Mouse (Mus musculus): Measurements from ENCODE around the gene Rnf8.

The Rnf8 gene

DNA sequence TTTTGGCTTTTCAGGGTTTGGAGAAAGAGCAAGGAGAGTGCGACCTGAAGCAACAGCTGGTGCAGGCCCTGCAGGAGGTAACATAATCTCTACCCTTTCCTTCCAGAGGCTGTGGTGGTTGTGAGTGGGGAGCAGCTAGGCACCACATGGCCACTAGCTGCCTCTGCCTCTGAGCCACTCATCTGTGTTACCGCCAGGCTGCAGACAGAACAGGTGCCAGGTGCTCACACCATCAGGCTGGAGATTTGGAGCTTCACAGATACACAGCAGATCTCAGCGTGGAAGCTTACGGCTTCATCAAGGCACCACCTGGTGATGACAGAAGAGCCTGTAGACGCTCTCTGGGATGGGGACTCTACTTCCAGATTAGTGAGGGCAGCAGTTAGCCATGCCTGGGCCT is 14.4 kb downstream of the Rnf8 start:
- DNase-seq = no peak

DNA sequence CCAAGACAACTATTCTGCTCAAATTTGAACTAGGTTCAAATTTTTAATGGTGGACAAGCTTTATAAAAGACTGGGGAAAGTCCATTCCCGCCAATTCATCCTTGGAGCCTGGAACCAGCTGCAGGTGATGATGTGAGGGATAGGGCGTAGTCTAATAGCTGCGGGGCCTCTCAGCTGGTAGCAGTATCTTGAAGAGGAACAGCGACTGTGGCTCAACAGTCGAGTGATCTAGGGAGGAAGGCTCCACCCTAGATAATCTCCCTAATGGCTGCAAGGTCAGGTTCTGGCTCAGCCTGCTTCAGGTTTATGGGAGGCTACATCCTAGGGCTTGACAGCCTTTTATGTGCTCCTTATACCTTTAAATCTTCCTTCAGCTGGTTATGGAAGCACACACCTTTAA is 15.0 kb downstream of the Rnf8 start:
- DNase-seq = no peak

DNA sequence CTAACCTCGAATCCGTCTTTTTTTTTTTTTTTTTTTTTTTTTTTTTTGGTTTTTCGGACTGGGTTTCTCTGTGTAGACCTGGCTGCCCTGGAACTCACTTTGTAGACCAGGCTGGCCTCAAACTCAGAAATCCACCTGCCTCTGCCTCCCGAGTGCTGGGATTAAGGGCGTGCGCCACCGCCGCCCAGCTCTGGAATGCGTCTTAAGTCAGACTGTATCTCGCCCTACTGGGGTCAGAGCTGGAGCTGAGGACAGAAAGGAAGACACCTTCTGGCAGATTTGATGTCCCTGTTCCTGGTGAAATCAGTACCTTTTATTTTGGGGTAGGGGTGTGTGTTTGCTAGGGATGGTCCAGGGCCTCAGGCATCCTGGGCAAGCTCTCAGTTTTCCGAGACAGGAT is 17.7 kb downstream of the Rnf8 start:
- DNase-seq = no peak

DNA sequence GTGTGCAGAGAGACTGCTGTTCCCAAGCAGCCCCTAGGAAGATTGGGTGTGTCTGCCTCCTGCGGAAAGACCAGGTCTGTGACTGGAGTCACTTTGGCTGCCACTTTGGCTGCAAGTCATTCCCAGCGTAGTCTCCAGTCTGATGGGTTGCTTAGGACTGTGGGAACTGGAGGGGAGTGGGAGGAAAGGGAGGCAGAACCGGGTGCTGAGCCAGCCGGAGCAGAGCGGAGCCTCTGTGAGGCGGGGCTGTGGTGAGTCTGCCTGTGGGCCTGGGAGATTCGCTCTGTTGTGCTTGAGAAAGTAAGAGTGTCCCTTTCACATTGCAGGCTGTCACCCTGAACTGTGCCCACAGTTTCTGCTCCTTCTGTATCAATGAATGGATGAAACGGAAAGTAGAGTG is 20.9 kb downstream of the Rnf8 start:
- DNase-seq = no peak

DNA sequence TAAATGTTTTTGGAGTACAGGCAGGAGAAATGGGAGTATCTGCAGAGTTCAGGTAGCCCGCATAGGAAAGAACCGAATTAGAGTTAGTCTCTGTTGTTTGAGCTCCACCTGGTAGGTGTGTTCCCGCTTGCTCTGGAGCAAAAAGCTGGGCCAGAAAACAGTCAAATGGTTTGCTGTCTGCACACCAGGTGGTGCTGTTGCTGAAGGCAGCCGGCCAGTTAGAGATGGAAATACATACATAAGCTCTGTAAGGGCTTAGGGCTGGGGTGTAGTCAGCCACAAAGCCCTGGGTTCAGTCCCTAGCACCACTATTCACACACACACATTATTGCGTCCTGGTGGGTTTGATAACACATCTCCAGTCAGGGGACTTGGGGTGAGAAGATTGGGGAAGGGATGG is 21.5 kb downstream of the Rnf8 start:
- DNase-seq = peak; percentile 60

DNA sequence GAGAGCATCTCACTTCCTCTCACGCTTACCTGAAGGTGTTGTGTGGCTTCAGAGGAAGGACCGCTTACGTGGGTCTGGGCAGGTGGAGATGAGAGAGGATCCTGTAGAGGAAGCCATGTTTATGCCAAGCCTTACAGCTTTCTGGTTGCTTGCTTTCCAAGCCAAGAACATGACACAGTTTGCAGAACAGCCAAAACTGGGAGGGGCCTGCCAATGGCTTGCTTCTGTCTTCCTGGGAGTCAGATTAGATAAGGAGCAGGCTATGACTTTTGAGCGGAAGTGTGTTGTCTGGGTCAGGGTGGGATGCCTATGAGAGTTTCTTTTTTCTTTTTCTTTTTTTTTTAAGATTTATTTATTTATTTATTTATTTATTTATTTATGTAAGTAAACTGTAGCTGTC is 22.8 kb downstream of the Rnf8 start:
- DNase-seq = no peak

DNA sequence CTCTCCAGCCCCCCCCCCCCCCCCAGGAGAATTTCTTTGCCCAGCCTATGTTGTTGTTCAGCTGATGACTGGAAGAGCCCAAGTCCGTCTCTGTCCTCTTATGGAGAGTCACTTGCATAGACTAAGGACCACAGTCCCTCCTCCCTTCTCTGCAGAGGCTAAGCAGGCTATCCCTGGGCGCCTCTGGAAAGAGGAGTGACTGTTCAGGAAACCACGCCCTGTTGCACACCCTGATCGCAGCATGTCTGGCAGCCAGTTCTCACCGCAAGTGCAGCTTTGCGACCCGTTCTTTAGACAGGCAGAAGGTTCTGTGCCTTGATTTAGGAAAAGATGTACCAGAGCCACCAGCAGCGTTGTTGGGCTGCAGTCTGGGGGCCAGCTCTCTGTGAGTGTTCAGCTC is 23.3 kb downstream of the Rnf8 start:
- DNase-seq = no peak

DNA sequence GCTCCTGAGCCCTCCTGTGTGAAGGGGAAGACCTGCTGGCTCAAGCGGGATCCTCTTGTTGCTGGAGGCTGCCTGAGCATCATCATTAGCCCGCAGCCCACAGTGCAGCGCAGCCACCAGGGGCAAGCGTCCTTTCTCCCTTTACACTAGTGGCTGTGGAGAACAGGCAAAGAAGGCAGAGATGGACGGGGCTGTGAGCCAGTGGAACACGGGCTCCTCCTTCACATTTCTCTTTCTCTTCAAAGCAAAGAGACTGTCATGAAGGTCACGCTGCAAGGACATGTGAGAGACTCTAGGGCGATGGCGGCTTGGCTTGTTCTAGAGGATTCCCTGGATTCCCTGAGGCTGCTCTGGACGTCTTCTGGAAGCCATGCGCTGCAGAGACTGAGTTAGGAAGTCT is 26.4 kb downstream of the Rnf8 start:
- no peak for DNase-seq

DNA sequence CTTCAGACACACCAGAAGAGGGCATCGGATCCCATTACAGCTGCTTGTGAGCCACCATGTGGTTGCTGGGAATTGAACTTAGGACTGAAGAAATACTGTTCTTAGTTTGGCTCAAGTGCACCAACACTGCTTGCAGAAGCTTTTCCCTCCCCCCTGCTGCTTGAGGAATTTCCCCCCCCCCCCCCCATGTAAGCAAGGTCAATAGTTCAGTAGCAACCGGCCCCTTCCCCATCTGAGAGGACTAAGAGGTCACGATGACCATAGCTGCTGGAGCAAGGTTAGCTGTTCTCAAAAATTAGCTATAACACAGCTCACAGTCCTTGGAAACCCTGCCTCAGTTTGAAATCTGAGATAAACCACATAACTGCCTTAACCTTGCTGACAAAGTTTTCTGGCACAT is 27.6 kb downstream of the Rnf8 start:
- DNase-seq = no peak

DNA sequence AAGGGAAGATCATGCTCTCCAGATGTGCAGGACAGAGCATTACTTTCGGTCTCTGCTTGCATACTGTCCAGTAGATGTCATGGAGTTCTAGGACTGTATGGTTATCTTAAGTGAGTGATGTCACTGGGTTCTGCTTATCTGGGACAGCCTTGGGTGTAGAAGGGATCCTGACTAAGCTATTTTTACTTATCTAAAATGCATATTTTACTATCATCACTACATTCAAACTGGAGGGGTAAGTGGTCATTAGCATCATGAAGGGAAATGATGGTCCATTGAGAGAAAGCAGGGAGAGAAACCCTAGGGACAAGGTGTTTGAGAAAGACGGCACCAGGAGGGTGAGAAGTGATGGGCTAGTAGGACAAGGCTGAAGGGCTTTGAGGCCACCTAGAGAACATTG is 43.7 kb downstream of the Rnf8 start:
- DNase-seq = no peak

DNA sequence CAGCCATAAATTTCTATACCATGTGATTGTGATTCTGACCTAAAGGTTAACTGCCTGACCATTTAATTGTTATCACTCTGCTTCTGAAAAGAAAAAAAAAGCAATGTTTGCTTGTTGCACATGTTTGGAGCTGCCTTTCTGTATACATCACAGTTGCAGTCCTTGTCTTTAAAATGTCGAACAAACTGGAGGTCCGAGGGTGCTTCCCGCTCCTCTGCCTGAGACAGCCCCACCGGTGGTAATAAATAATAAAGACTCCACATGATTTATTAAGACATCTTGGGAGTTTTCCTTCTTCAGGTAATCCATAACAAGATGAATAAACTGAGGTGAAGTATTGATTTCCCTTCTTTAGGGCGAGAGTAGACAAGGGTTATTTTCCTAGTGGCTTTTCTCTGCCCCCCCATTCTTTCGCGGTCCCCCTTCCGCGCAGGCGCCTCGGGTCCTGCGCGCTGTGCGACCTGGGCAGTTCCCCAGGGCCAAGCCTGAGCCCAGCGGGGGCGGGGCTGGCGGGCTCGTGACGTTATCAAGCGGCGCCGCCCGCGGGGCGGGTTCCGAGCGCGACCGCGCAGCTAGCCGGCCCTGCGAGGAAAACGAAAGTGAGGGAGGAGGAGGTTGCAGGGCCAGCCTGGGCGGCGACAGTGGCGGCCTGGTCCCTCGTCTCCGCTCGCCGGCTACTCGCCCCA is 45.6 kb downstream of the Rnf8 start, which contains the start of gene Cmtr1:
Gene Cmtr1 (plus strand): TSS at position 520 of the 686 bp plus-strand sequence.
- DNase-seq = peak; percentile 98

DNA sequence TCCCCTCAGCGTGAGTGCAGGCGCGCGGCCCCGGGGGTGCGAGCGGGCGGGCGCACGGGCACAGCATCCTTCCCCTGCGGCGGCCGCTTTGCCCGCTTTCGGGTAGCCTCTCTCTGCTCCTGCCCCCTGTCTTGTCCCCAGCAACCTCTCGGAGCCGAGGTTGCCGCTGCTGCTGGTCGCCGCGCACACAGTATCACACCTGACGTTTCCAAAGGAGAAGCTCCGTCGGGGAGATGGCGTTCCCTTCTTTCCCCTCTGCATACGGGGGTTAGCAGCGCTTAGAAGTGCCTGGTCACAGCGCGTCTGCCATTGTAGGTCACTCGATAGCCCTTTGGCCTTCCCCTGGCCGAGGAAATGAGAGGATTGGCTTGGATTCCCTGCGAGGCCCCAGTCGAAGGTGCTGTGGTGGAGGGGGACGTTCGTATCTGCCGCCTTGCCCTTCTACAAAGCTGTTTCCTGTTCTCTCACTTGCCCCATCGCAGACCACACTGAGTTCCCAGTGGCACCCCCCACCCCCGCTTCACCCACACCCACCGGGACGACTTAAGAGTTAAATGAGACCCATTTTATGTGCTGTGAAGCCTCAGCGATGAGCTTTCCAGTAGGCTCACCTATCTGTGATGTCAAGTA is 46.3 kb downstream of the Rnf8 start:
- no peak for DNase-seq

DNA sequence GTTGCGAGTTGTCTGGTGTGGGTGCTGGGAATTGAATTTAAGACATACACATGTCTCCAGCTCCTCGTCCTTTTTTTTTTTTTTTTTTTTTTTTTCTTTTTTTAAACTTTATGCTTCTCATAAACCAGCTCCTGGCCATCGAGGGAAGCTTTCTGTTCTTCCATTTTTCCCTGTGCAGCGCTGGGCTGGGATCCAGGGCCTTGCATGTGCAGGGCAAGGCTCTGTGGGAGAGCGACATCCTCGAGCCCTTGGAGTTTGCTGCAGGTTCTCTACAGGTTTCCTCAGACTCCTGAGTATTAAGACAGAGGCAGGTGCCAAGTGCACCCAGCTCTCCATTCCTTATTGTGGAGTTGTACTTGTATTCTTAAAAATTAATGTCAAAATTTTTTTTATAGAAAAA is 47.6 kb downstream of the Rnf8 start:
- DNase-seq = no peak

DNA sequence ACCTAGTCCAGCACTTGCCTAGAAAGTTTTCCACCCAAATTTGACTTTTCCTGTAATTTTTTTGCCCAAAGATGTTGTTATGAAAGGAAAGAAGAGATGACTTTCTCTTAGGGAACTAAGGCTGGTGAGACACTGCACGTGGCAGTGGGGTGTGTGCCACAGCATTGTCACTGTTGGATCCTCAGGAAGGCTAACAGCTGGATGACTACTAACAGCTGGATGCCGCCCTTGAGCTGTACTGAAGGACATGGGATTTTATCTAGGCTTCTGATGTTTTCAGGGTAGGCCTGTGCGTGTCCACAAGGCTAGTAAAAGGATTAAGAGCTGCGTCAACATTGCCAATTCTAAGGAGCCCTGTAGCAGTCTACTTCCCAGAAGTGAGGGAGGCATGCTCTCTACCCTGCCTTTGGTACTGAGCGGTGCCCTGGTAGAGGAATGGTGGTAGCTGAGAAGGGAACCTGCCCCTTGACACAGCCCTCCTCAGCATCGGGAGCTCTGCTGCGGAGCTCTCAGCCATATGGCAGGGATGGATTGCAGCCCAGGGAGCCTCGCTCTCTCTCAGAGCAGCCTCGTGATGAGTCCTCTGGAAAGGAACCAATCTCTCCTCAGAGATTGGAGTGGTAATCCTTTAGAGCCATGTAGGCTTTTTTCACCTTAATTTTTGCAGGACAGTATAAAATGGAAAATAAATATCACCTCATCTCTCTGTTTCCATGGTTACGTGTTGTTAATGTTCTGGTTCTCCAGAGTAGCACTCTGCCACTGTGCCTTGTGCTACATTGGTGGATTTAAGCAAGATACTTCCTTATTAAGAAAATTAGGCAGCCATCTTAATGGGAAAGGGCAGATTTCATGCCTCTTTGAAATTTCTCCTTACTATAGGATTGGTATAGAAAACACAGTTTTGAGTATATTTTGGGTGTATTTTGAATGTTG is 53.7 kb downstream of the Rnf8 start:
- DNase-seq = no peak

DNA sequence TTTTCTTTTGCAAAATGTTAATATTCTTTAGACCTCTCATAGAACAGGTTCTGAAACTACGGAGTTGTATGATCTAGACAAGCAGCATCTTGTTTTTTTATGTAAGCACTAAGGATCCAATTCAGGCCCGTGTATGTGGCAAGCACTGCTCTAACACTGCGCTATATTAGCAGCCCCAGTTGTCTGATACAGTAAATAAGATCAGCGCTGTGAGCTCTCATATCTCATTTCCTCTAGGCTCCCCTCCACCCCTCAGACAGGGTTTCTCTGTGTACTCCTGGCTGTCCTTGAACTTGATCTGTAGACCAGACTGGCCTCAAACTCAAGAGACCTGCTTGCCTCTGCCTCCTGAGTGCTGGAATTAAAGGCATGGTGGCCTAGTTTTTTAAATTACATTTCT is 54.4 kb downstream of the Rnf8 start:
- DNase-seq = no peak

DNA sequence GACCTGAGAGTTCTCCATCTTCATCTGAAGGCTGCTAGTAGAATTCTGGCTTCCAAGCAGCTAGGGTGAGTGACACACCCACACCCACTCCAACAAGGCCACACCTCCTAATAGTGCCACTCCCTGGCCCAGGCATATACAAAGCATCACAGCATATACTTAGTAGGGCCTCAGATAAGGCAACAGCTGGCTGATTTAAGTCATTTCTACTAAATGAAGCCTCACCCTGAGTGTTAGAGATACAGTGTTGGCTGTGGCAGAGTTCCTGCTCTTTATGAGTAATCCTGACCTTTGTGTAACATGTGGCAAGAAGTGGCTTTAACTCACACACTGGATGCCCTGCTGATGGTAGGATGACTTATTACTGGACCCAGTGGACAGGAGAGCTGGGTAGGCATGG is 55.3 kb downstream of the Rnf8 start:
- DNase-seq = no peak

DNA sequence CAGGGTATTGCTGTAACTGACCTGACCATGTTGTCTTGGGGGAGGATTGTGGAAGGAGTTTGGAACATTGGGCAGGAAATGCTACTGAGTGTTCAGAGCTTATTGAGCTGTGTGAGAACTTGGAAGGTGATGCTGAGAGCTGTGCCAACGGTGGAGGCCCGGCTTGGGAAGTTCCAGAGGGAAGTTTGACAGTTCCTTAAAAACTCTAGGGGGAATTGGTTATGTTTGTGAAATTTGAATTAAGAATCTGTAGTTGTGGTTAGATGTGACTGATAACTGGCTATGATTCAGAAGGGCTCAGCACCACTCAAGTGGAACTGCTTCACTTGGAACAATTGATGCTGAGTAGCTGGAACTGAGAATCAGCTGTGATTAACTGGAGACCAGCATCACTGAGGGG is 56.4 kb downstream of the Rnf8 start:
- DNase-seq = no peak

DNA sequence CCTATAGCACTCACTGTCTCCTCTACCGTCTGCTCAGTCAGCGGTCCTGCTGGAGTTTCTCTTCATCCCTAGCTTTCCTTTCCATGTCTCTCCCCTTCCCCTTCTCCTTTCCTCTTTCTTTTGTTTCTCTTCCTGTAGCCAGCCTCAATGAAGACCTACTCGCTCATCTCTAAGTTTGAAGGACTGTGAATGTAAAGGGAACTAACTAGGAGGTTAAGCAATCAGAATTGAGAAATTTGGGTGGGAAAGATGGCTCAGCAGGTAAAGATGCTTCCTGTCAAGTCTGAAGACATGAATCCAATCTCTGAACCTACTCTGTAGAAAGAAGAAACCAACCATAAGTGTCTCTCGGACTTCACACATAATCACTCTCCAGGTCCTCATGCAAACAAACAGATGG is 58.7 kb downstream of the Rnf8 start:
- DNase-seq = no peak

DNA sequence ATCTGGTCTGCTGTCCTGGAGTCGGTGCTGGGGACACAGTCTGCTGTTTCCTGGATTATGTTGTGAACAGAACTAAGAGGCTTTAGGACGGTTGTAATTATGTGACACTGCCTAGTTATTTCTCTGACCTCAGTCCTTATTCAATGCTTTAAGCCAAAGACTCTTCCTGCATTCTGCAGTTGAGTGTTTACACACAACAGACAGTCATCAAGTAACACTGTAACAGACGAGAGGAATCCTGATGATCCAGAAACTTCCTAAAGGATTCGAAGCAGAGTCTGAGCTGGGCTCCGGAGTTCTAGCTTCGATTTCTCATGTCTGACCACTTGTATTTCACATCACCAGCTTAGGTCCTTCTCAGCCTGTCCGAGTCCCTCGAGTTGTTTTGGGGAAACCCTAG is 63.9 kb downstream of the Rnf8 start:
- DNase-seq = no peak

DNA sequence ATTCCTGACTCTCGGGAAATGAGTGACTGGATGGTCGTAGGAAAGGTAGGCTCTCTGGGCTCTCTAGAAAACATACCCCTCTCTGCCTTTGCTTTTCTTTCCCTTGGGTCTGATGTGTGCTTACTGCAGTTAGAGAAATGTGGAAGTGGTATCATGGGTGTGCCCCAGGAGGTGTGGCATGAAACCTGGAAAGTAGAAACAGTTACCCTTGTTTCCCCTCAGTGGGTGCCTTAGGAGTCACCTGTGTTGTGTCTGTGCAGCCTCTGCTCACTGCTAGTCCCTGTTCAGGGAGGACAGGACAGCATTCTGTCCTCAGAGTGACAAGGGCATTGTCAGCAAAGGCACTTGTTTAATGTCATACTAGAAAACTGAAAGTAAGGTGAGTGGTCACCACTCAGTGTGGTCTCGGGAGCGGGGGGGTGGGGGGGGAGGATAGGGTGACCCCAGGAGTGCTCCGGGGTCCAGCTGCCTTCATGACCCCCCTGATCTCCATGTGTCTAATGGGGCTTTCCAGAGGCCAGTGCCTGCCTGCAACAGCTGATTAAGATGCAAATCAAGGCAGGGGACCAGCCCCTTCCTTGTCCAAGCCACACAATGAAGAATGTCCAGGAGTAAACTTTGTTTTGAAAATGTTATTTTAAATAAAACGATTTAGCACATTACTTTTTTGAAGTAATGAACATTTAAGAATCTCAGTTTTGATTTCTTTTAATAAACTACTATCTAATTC is 64.6 kb downstream of the Rnf8 start:
- DNase-seq = no peak

DNA sequence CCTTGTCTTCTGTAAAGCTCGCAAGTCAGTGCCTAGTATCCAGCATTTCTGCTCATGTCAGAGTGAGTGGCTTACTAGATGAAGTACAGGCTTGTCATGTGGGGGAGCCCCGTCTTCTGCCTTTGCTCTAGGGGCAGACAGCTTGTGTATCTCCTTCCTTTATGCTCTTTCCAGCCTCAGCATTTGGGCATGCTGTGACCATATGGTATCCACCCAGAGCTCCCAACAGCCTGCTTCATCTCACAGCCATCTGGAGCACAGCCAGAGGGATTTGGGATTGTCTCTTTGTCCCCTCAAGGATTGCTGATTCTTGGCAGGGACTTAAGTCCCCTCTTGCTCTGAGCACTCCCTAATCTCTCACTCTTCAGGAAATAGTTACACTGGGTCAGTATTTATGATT is 65.6 kb downstream of the Rnf8 start:
- peak; percentile 91 for DNase-seq

DNA sequence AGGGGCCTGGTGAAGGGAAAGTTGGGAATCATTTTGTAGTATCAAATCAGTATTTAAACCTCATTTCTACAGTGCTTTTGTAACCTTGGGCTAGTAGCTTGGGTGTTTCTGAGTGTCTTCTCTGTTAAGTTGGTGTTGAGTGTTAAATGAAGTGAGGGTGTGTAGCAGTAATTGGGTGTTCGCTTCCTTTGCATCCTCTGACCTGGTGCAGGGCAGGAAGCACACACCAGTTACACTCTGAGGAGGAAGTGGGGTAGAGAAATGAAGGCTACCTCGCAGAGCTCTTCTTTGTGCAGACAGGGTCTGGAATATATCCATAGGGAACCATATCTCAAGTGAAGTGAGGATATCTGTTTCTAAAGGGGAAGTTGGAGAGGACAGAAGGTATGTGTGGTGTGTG is 66.3 kb downstream of the Rnf8 start:
- DNase-seq = no peak

DNA sequence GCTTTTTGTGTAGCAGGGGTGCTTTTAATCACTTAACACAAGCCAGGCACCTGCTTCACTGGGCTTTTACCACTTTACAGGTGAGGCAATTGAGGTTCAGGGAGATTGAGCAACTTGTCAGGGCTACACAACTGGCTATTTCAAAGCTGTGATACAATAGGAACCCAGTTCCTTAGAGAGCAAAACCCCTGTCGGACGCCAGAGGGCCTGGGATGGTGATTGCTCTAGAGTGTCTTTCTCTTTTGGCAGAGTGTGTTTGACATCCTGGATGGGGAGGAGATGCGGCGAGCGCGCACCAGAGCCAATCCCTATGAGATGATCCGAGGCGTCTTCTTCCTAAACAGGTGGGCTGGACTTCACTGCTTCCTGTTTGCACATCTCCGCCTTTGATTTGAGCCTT is 67.1 kb downstream of the Rnf8 start:
- DNase-seq = no peak
